Mouse (Mus musculus) testis, postnatal 10 days (tissue): ENCODE data around the gene Nr1i3.
A peak's percentile ranks its signal among the peaks of the same experiment; 100 is the strongest.

Source experiments
- DNase-seq: peaks from one replicate; pipeline ENCODE4 v3.0.0; 2021; ENCODE audit warnings: low spot score

Nr1i3 gene

GRCm38 (mm10) chr1:171195046-171195822 is 18.5 kb upstream of the Nr1i3 start:
- DNase-seq, result no peak

GRCm38 (mm10) chr1:171195887-171196397 is 17.8 kb upstream of the Nr1i3 start, which contains the start of gene Pcp4l1:
Pcp4l1 (minus strand) TSS chr1:171196268.
- DNase-seq, result peak; percentile 65

- DNase-seq, result no peak
Observed at GRCm38 (mm10) chr1:171199532-171199931, 14.2 kb upstream of the Nr1i3 start.

GRCm38 (mm10) chr1:171200769-171201168 is 13.0 kb upstream of the Nr1i3 start:
- no peak for DNase-seq

GRCm38 (mm10) chr1:171203471-171204248 is 10.1 kb upstream of the Nr1i3 start:
- no peak for DNase-seq

- no peak for DNase-seq
Observed at GRCm38 (mm10) chr1:171204249-171204644, 9.5 kb upstream of the Nr1i3 start.

GRCm38 (mm10) chr1:171205704-171206493 is 7.9 kb upstream of the Nr1i3 start:
- DNase-seq, result no peak

GRCm38 (mm10) chr1:171209409-171209808 is 4.4 kb upstream of the Nr1i3 start:
- no peak for DNase-seq

GRCm38 (mm10) chr1:171212854-171213253 is 916 bp upstream of the Nr1i3 start:
- no peak for DNase-seq

GRCm38 (mm10) chr1:171216241-171216955 is 2.6 kb downstream of the Nr1i3 start:
- no peak for DNase-seq

GRCm38 (mm10) chr1:171220871-171221270 is 7.1 kb downstream of the Nr1i3 start:
- DNase-seq, result peak; percentile 95

GRCm38 (mm10) chr1:171221281-171222193 is 7.8 kb downstream of the Nr1i3 start:
- DNase-seq, result peak; percentile 59

- peak; percentile 83 for DNase-seq
Observed at GRCm38 (mm10) chr1:171222238-171223155, 8.7 kb downstream of the Nr1i3 start, which contains the start of gene Tomm40l. Tomm40l (minus strand) TSS chr1:171222514.

- no peak for DNase-seq
Observed at GRCm38 (mm10) chr1:171223168-171223567, 9.4 kb downstream of the Nr1i3 start.

- DNase-seq, result peak; percentile 76
Observed at GRCm38 (mm10) chr1:171223796-171224195, 10.0 kb downstream of the Nr1i3 start.

- no peak for DNase-seq
Observed at GRCm38 (mm10) chr1:171224857-171225256, 11.1 kb downstream of the Nr1i3 start, which contains the start of gene Apoa2. Apoa2 (plus strand) TSS chr1:171225054.

GRCm38 (mm10) chr1:171226780-171227179 is 13.0 kb downstream of the Nr1i3 start:
- DNase-seq, result no peak

GRCm38 (mm10) chr1:171227879-171228278 is 14.1 kb downstream of the Nr1i3 start:
- no peak for DNase-seq

- DNase-seq, result no peak
Observed at GRCm38 (mm10) chr1:171229750-171230149, 16.0 kb downstream of the Nr1i3 start.
